Mouse (Mus musculus): ENCODE results near the gene Traf3ip2. TPM values are rescaled to one million over a fixed set of nuclear protein-coding genes. Genes with fewer than 3 reads are reported as not detected.

Traf3ip2 gene
- polyA plus RNA-seq, 1 experiment from 2014 or later, result 5.0 TPM

- Histone ChIP-seq H3K27ac (replicated peaks) (peak overlapping the region; percentile 93), H3K36me3 (no peaks in the 10 kb centered on the region), H3K27me3 (no peaks in the 10 kb centered on the region), H3K4me1 (peaks cover 36% of the 10 kb centered on the region), H3K4me2 (replicated peaks) (no peak overlapping the region), H3K4me3 (no peak overlapping the region), H3K9ac (replicated peaks) (no peak overlapping the region), H3K9me3 (no peaks in the 10 kb centered on the region)
- ATAC-seq (replicated peaks), result no peak
- WGBS, result 56% methylated on average over 5 of the region's 5 CpGs
Observed at GRCm38 (mm10) chr10:39660698-39661097, 48.0 kb downstream of the Traf3ip2 start.

GRCm38 (mm10) chr10:39665071-39665502 is 52.4 kb downstream of the Traf3ip2 start:
- Histone ChIP-seq H3K4me3 (no peak overlapping the region), H3K4me1 (peaks cover 20% of the 10 kb centered on the region), H3K9ac (replicated peaks) (no peak overlapping the region), H3K36me3 (peaks cover 4% of the 10 kb centered on the region; the same call in 1 of the 2 replicates), H3K27ac (replicated peaks) (peak overlapping the region; percentile 57; the same call in 1 of the 2 replicates), H3K9me3 (no peaks in the 10 kb centered on the region), H3K4me2 (replicated peaks) (no peak overlapping the region), H3K27me3 (no peaks in the 10 kb centered on the region)
- ATAC-seq (replicated peaks), result peak; percentile 36; the same call in 1 of the 2 replicates
- WGBS, result 56% methylated on average over 4 of the region's 4 CpGs

DNA sequence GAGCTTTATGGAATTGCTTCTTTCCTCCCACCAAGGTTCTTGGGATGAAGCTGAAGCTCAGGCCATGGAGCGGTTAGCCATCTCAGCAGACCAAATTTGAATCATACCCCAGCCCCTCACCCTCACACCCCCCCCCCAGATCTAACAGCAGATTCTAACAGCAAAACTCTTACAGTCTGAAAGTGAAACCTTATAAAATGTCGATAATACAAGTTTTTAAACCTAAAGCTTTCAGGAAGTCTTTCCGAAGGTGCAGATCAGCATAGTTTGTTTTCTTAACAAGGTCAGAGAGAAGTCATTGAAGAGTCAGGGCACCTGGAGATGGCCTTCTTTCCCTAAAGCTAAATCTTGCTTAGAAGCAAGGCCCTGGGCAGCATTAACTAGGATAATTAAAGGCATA is 53.3 kb downstream of the Traf3ip2 start:
- H3K4me3 ChIP-seq, result no peak overlapping the region
- H3K27ac ChIP-seq (replicated peaks), result no peak overlapping the region
- H3K4me1 ChIP-seq, result peaks cover 10% of the 10 kb centered on the region
- no peak for ATAC-seq (replicated peaks)
- peaks cover 8% of the 10 kb centered on the region; the same call in 1 of the 2 replicates for H3K36me3 ChIP-seq
- no peak overlapping the region for H3K4me2 ChIP-seq (replicated peaks)
- H3K9ac ChIP-seq (replicated peaks), result no peak overlapping the region
- WGBS, result 68% methylated on average over 3 of the region's 3 CpGs
- H3K27me3 ChIP-seq, result no peaks in the 10 kb centered on the region
- H3K9me3 ChIP-seq, result no peaks in the 10 kb centered on the region

DNA sequence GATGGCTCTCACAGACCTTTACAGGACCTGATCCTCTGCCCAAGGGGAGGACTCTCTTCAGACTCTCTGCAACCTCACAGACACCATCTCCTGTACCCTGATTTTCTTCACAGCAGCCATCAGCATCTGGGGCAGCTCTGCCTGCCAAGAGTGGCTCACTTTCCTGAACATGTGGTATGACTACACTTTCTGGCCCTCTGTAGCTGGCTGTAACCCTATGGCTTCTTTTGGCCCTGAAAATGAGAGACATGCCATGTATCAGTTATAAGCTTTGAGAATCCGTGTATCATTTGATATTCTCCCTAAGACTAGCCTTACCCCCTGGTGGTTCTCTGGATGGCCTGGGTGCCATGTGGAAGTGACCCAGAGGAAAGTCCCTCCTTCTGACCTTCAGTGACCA is 58.7 kb downstream of the Traf3ip2 start:
- ATAC-seq (replicated peaks), result no peak
- 76% methylated on average over 1 of the region's 1 CpGs for WGBS

GRCm38 (mm10) chr10:39672547-39673051 is 59.9 kb downstream of the Traf3ip2 start:
- Histone ChIP-seq H3K36me3 (peaks cover 8% of the 10 kb centered on the region; the same call in 1 of the 2 replicates), H3K9ac (replicated peaks) (no peak overlapping the region), H3K27me3 (no peaks in the 10 kb centered on the region)

More for the DNA sequence above, 58.7 kb downstream of the Traf3ip2 start:
- Histone ChIP-seq H3K9me3 (no peaks in the 10 kb centered on the region), H3K4me3 (no peak overlapping the region), H3K27ac (replicated peaks) (no peak overlapping the region), H3K9ac (replicated peaks) (no peak overlapping the region), H3K27me3 (no peaks in the 10 kb centered on the region), H3K36me3 (peaks cover 8% of the 10 kb centered on the region; the same call in 1 of the 2 replicates), H3K4me1 (peaks cover 31% of the 10 kb centered on the region), H3K4me2 (replicated peaks) (no peak overlapping the region)

GRCm38 (mm10) chr10:39674106-39674505 is 61.4 kb downstream of the Traf3ip2 start:
- WGBS, result 47% methylated on average over 3 of the region's 3 CpGs
- H3K27ac ChIP-seq (replicated peaks), result no peak overlapping the region
- H3K9ac ChIP-seq (replicated peaks), result no peak overlapping the region
- H3K9me3 ChIP-seq, result no peaks in the 10 kb centered on the region
- H3K36me3 ChIP-seq, result peaks cover 11% of the 10 kb centered on the region; the same call in 1 of the 2 replicates
- H3K4me2 ChIP-seq (replicated peaks), result no peak overlapping the region
- peaks cover 31% of the 10 kb centered on the region for H3K4me1 ChIP-seq
- H3K4me3 ChIP-seq, result no peak overlapping the region
- H3K27me3 ChIP-seq, result no peaks in the 10 kb centered on the region
- ATAC-seq (replicated peaks), result no peak

More at GRCm38 (mm10) chr10:39672547-39673051, 59.9 kb downstream of the Traf3ip2 start:
- 3% methylated on average over 4 of the region's 4 CpGs for WGBS
- Histone ChIP-seq H3K4me3 (no peak overlapping the region), H3K4me2 (replicated peaks) (no peak overlapping the region), H3K4me1 (peaks cover 31% of the 10 kb centered on the region), H3K27ac (replicated peaks) (peak overlapping the region; percentile 46; the same call in 1 of the 2 replicates), H3K9me3 (no peaks in the 10 kb centered on the region)
- peak; percentile 90 for ATAC-seq (replicated peaks)

DNA sequence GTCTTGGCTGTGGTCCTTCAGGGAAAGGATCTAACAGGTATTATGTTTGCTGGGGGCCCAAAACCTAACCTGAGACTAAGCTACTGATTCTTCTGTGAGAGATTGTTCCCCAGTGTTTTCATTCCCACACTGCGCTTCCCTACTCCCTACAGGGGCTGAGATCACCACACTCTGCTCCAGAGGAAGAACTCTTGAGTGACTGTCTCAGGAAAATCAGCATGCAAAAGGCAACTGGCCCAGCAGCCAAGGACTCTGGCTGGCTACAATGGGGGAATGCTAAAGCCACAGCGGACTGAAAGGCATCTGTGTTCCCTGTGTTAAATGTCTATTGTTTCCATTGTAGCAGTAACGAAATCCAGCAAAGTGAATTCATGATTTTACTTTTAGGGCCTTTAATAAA is 62.0 kb downstream of the Traf3ip2 start:
- Histone ChIP-seq H3K27ac (replicated peaks) (0 out of 2 replicates have a peak overlapping the region, but pooled peaks have one; percentile 2), H3K9me3 (no peaks in the 10 kb centered on the region), H3K27me3 (no peaks in the 10 kb centered on the region), H3K9ac (replicated peaks) (no peak overlapping the region), H3K36me3 (peaks cover 10% of the 10 kb centered on the region; the same call in 1 of the 2 replicates), H3K4me2 (replicated peaks) (no peak overlapping the region), H3K4me3 (no peak overlapping the region), H3K4me1 (peaks cover 31% of the 10 kb centered on the region)
- no peak for ATAC-seq (replicated peaks)
- WGBS, result 16% methylated on average over 3 of the region's 3 CpGs

DNA sequence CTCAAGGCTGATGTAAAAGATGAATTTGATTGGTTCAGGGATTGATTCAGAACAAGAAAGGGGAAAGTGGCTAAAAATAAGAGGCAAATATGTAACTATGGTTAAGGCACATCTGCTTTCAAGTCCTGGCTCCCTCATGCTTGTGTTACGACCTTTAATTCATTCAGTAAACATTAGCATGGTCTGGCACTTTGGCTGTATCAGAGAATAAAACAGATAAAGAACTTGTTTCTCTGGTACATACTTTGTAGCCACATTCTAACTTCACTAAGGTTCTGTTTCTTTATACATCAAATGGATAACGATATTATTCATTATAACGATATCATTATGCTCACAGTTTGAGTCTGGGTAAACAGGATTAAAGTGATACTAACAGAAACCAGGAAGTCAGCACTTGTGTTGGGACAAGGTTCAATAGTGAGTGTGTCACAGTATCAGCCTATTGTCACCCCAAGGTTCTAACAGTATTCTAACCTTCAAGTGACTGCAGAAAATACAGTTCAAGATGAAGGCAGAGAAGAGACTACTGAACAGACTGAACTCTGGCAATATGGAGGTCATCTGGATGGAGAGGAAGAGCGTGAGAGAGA is 65.6 kb downstream of the Traf3ip2 start:
- no peak for ATAC-seq (replicated peaks)
- no peak overlapping the region for H3K4me3 ChIP-seq
- H3K9me3 ChIP-seq, result no peaks in the 10 kb centered on the region
- no peak overlapping the region for H3K9ac ChIP-seq (replicated peaks)
- H3K27me3 ChIP-seq, result no peaks in the 10 kb centered on the region
- H3K4me2 ChIP-seq (replicated peaks), result no peak overlapping the region
- peaks cover 18% of the 10 kb centered on the region for H3K4me1 ChIP-seq
- 0 out of 2 replicates have a peak, but pooled peaks cover 2% of the 10 kb centered on the region for H3K36me3 ChIP-seq
- WGBS, result 77% methylated on average over 4 of the region's 4 CpGs
- no peak overlapping the region for H3K27ac ChIP-seq (replicated peaks)

DNA sequence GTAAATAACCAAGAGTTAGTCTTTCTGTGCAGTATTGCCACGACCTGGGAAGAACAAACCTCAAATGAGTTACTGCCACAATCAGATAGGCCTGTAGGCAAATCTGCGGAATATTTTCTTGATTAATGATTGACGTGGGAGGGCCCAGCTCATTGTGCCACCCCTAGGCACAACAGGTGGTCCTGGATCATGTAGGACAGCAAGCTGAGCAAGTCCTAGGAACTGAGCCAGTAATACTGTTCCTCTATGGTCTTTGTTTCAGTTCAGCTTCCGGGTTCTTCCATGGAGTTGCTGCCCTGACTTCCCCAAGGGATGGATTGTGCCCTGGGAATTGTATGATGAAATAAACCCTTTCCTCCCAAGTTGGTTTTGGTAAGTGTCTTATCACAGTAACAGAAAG is 68.3 kb downstream of the Traf3ip2 start:
- 73% methylated on average over 4 of the region's 4 CpGs for WGBS
- H3K4me2 ChIP-seq (replicated peaks), result no peak overlapping the region
- 0 out of 2 replicates have a peak, but pooled peaks cover 3% of the 10 kb centered on the region for H3K4me1 ChIP-seq
- no peak for ATAC-seq (replicated peaks)
- no peak overlapping the region for H3K27ac ChIP-seq (replicated peaks)
- no peaks in the 10 kb centered on the region for H3K27me3 ChIP-seq
- no peak overlapping the region for H3K4me3 ChIP-seq
- no peak overlapping the region for H3K9ac ChIP-seq (replicated peaks)
- 0 out of 2 replicates have a peak, but pooled peaks cover 2% of the 10 kb centered on the region for H3K36me3 ChIP-seq
- no peaks in the 10 kb centered on the region for H3K9me3 ChIP-seq

DNA sequence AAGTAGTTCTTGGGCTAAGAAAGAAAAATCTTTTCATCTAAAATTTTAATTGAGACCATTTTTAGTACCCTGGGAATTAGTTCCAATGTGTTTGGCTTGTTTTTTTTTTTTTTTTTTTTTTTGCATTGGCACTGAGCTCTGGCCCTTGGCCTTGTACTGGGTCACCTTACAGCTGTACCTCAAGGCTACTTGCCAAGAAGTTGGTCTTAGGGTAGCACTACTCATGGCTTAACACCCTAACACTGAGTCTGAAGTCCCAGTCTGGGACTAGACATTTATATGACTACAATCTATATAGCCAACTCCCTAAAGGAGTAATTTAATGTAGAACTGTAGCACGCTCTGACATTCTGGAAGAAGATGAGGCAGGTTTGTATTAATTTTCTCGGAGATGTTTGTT is 69.8 kb downstream of the Traf3ip2 start:
- Histone ChIP-seq H3K27ac (replicated peaks) (no peak overlapping the region), H3K4me1 (0 out of 2 replicates have a peak, but pooled peaks cover 3% of the 10 kb centered on the region), H3K36me3 (0 out of 2 replicates have a peak, but pooled peaks cover 2% of the 10 kb centered on the region), H3K9me3 (no peaks in the 10 kb centered on the region), H3K4me3 (no peak overlapping the region), H3K27me3 (no peaks in the 10 kb centered on the region), H3K9ac (replicated peaks) (no peak overlapping the region), H3K4me2 (replicated peaks) (no peak overlapping the region)
- 92% methylated on average over 2 of the region's 2 CpGs for WGBS
- ATAC-seq (replicated peaks), result no peak

- Histone ChIP-seq H3K27ac (replicated peaks) (no peak overlapping the region), H3K9ac (replicated peaks) (no peak overlapping the region), H3K4me2 (replicated peaks) (no peak overlapping the region), H3K9me3 (no peaks in the 10 kb centered on the region), H3K36me3 (0 out of 2 replicates have a peak, but pooled peaks cover 2% of the 10 kb centered on the region), H3K27me3 (no peaks in the 10 kb centered on the region), H3K4me1 (0 out of 2 replicates have a peak, but pooled peaks cover 3% of the 10 kb centered on the region), H3K4me3 (no peak overlapping the region)
- WGBS, result 95% methylated on average over 2 of the region's 2 CpGs
- no peak for ATAC-seq (replicated peaks)
Observed at GRCm38 (mm10) chr10:39683481-39683880, 70.7 kb downstream of the Traf3ip2 start.

- WGBS, result 95% methylated on average over 4 of the region's 4 CpGs
- Histone ChIP-seq H3K4me3 (no peak overlapping the region), H3K36me3 (no peaks in the 10 kb centered on the region), H3K9ac (replicated peaks) (no peak overlapping the region), H3K9me3 (no peaks in the 10 kb centered on the region), H3K27me3 (no peaks in the 10 kb centered on the region), H3K27ac (replicated peaks) (no peak overlapping the region), H3K4me1 (0 out of 2 replicates have a peak, but pooled peaks cover 3% of the 10 kb centered on the region), H3K4me2 (replicated peaks) (no peak overlapping the region)
- ATAC-seq (replicated peaks), result no peak
Observed at GRCm38 (mm10) chr10:39686811-39687210, 74.1 kb downstream of the Traf3ip2 start.
